Mouse (Mus musculus) MEL (cell line): ENCODE data around the gene Dlgap1.

Experiments used
- MAX ChIP-seq: IDR thresholded peaks from 2 replicates; pipeline ENCODE4 v1.6.1; 2011; ENCODE audit warnings: low read length, improper control_type of control experiment
- RAD21 ChIP-seq: IDR thresholded peaks from 2 replicates; pipeline ENCODE4 v1.6.1; 2011; ENCODE audit warnings: mild to moderate bottlenecking, low read depth, low read length, improper control_type of control experiment

DNA sequence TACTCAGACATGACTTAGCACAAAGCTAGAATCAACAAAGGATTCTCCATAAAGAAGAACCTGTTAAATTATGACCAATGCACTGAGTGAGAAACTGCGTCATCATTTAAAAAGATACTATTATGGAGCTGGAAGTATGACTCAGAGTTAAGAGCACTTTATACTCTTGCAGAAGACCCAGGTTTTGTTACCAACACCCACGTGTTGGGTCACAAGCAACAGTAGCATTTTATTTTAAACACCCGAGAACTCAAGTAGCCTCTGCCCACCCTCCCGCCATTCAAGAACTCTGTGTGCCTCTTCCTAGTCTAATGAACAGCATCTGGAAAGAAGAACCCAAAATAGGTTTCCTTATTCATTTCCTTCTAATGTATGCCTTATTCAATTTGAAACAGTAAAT lies 514.8 kb downstream of the Dlgap1 start:
- no peak for TF ChIP-seq MAX
- no peak for TF ChIP-seq RAD21
